Mouse (Mus musculus) ES-E14 (cell line): ENCODE data around the gene Nfkb1. TPM values are rescaled to one million over a fixed set of nuclear protein-coding genes. Genes with fewer than 3 reads are reported as not detected.
A peak's percentile ranks its signal among the peaks of the same experiment; 100 is the strongest.

Source experiments
- DNase-seq: peaks from one replicate; pipeline ENCODE4 v3.0.0-alpha.2; 2013; ENCODE audit warnings: low read depth, low spot score
- H3K27ac ChIP-seq: 2 replicates; pipeline ENCODE4 v1.5.1; 2012; ENCODE audit warnings: low read depth, mild to moderate bottlenecking, low read length, moderate library complexity, mixed read lengths; ENCODE audit not compliant: poor library complexity, insufficient read depth, severe bottlenecking
- H3K36me3 ChIP-seq: 2 replicates; pipeline ENCODE4 v1.6.1; 2012; ENCODE audit warnings: mild to moderate bottlenecking, low read length, moderate library complexity, mixed read lengths; ENCODE audit not compliant: control insufficient read depth, poor library complexity, insufficient read depth, severe bottlenecking
- H3K4me1 ChIP-seq, 2 experiments: fragments of 150-350 bp in 1 of 2; sonication (generic) in 1 of 2; 2 replicates each; pipeline ENCODE4 v1.6.1; 2012; ENCODE audit warnings: low read length in 2 of 2, mild to moderate bottlenecking in 1 of 2, mixed read lengths in 1 of 2; ENCODE audit not compliant: control insufficient read depth in 2 of 2, insufficient read depth in 2 of 2, poor library complexity in 1 of 2
- H3K4me3 ChIP-seq, 2 experiments: fragments of 150-350 bp in 1 of 2; sonication (generic) in 1 of 2; 2 replicates each; pipeline ENCODE4 v1.5.1; 2012; ENCODE audit warnings: low read length in 2 of 2, low read depth in 1 of 2, mild to moderate bottlenecking in 1 of 2, mixed read lengths in 1 of 2; ENCODE audit not compliant: insufficient read depth in 1 of 2, poor library complexity in 1 of 2, severe bottlenecking in 1 of 2
- H3K9ac ChIP-seq: 2 replicates; pipeline ENCODE4 v1.6.1; 2012; ENCODE audit warnings: low read depth, mild to moderate bottlenecking, low read length, mixed read lengths; ENCODE audit not compliant: poor library complexity, insufficient read depth, severe bottlenecking
- H3K9me3 ChIP-seq: fragments of 150-350 bp; sonication (generic); 2 replicates; pipeline ENCODE4 v1.6.1; 2012; ENCODE audit warnings: low read depth, mild to moderate bottlenecking, low read length; ENCODE audit not compliant: control insufficient read depth, insufficient read depth
- CHD2 ChIP-seq: IDR thresholded peaks from 2 replicates; pipeline ENCODE4 v1.6.1; 2014; ENCODE audit warnings: mild to moderate bottlenecking, low read depth, low read length, inconsistent platforms
- HCFC1 ChIP-seq: IDR thresholded peaks from 2 replicates; pipeline ENCODE4 v1.6.1; 2012; ENCODE audit warnings: low read length, inconsistent platforms, borderline replicate concordance; ENCODE audit not compliant: insufficient read depth
- MAFK ChIP-seq: IDR thresholded peaks from 2 replicates; pipeline ENCODE4 v1.6.1; 2014; ENCODE audit warnings: mild to moderate bottlenecking, low read depth, low read length, inconsistent platforms; ENCODE audit not compliant: insufficient read depth
- ZC3H11A ChIP-seq: IDR thresholded peaks from 2 replicates; pipeline ENCODE4 v1.6.1; 2012; ENCODE audit warnings: low read depth, mild to moderate bottlenecking, inconsistent platforms, low read length, borderline replicate concordance
- ZNF384 ChIP-seq: IDR thresholded peaks from 2 replicates; pipeline ENCODE4 v1.6.1; 2012; ENCODE audit warnings: low read depth, low read length, inconsistent platforms
- in situ Hi-C, 2 experiments: fragments of 600-800 bp; cut with MboI; formaldehyde crosslinking; loops; one replicate each; pipeline ENCODE4 v1.15.1; 2025; ENCODE audit warnings: low sequenced_read_pairs in 2 of 2, inconsistent platforms in 1 of 2; ENCODE audit not compliant: unreplicated experiment in 2 of 2
- total RNA-seq: library from RNA; depleted of rRNA; stranded (reverse); fragments of 300-350 nt; gene quantifications from 2 replicates; pipeline ENCODE4 v1.2.3, GENCODE M21; 2012; rRNA removed

Nfkb1 gene
- total RNA-seq, 1 experiment = 35.0 TPM

GRCm38 (mm10) chr3:135552874-135553273 is 138.5 kb downstream of the Nfkb1 start:
- H3K27ac ChIP-seq = peak overlapping the region; percentile 48; the same call in 1 of the 2 replicates
- H3K36me3 ChIP-seq = peaks cover 47% of the 10 kb centered on the region
- peak overlapping the region in 1 of 2 experiments; percentile 32; a peak in 1 of 4 replicates for H3K4me3 ChIP-seq
- H3K4me1 ChIP-seq = peaks cover 3 to 6% of the 10 kb centered on the region in 2 experiments
- in situ Hi-C loops = no loop called here
- no peak overlapping the region for H3K9ac ChIP-seq
- no peak for DNase-seq
- TF ChIP-seq CHD2 = no peak
- TF ChIP-seq ZNF384 = peak; percentile 92
- H3K9me3 ChIP-seq = no peaks in the 10 kb centered on the region

- Histone ChIP-seq H3K4me1 (peaks cover 18 to 21% of the 10 kb centered on the region in 2 experiments), H3K9me3 (no peaks in the 10 kb centered on the region), H3K4me3 (peak overlapping the region; percentile 4 to 44; a peak in 2 of 4 replicates), H3K27ac (peak overlapping the region; percentile 100), H3K36me3 (peaks cover 23% of the 10 kb centered on the region), H3K9ac (peak overlapping the region; percentile 62; the same call in 1 of the 2 replicates)
- TF ChIP-seq ZNF384 (peak; percentile 82), CHD2 (no peak; the same call in 1 of the 2 replicates), ZC3H11A (no peak), MAFK (peak; percentile 100)
- peak; percentile 72 for DNase-seq
- in situ Hi-C loops = no loop called here
These were observed 144.0 kb downstream of the Nfkb1 start for GRCm38 (mm10) chr3:135547298-135547697.

GRCm38 (mm10) chr3:135546212-135546923 is 145.0 kb downstream of the Nfkb1 start:
- Histone ChIP-seq H3K27ac (peak overlapping the region; percentile 100), H3K4me3 (peak overlapping the region; percentile 5 to 22; a peak in 1 of 4 replicates), H3K4me1 (peaks cover 18 to 25% of the 10 kb centered on the region in 2 experiments), H3K36me3 (peaks cover 18% of the 10 kb centered on the region), H3K9me3 (no peaks in the 10 kb centered on the region), H3K9ac (peak overlapping the region; percentile 87)
- TF ChIP-seq ZC3H11A = no peak
- TF ChIP-seq ZNF384 = peak; percentile 68
- TF ChIP-seq MAFK = peak; percentile 49
- no peak for TF ChIP-seq HCFC1
- peak; percentile 72 for TF ChIP-seq CHD2
- peak; percentile 85 for DNase-seq
- in situ Hi-C loops = no loop called here

Other genes starting within 250 kb of the Nfkb1 start
- gene Manba, start 205.9 kb downstream of the Nfkb1 start, total RNA-seq = 75.2 and 83.9 TPM in 2 replicates
- 2.3 and 3.3 TPM in 2 replicates for gene Slc39a8, start 133.7 kb upstream of the Nfkb1 start, total RNA-seq